Mouse (Mus musculus) monocyte, adult 5-6 weeks (primary cell): ENCODE measurements around the gene Styxl1. TPM values are rescaled to one million over a fixed set of nuclear protein-coding genes. Genes with fewer than 3 reads are reported as not detected.

Experiments
- ATAC-seq: fragments of 153-309, 156-312 bp; replicated peaks from 2 replicates; pipeline ENCODE4 v1.8.0; 2017; ENCODE audit warnings: mild to moderate bottlenecking; ENCODE audit not compliant: low TSS enrichment, insufficient number of reproducible peaks, severe bottlenecking, poor library complexity, low FRiP score
- total RNA-seq: library from RNA; stranded (forward); fragments of 200-1000, 200-491, 200-594 nt; gene quantifications from 3 replicates; pipeline ENCODE4 v1.2.3, GENCODE M21; 2017

The Styxl1 gene
- total RNA-seq: 1.5 TPM in 1 of 3 replicates, not detected in the others

DNA sequence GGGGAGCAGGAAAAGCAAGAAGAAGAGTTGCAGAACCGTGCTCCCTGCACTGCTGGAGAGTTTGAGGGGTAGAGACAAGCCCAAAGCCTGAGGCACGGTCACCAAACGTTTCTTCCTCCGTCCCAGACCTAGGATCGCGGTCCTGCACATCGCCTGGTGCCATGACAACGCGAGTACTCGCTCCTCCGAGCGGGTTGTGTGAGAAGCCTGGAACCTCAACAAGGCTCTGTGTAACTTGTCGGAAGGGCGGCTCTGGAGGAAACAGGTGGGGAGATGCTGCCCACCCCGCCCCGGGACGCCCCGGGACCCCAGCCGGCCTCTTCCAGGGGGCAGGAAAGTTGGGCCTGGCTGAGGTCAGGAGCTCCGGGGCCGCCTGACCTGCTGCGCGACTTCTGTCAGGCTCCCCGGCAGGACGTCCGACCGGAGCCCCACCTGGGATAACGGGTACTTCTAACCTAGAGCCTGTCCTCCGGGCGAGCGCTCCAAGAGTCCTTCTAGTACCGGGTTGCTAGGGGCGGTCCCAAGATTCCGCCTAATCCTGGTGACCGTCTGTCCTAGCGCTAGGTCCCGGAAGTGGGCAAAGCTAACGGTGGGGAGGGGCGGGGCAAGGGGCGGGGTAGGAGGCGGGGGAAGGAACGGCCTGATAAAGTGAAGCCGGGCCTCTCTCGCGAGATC, at the start of gene Styxl1:
TSS of gene Styxl1 (minus strand) at position 590 of the 675 bp plus-strand sequence.
- ATAC-seq: no peak

GRCm38 (mm10) chr5:135826225-135826624, 48.0 kb upstream of the Styxl1 start:
- ATAC-seq: no peak

DNA sequence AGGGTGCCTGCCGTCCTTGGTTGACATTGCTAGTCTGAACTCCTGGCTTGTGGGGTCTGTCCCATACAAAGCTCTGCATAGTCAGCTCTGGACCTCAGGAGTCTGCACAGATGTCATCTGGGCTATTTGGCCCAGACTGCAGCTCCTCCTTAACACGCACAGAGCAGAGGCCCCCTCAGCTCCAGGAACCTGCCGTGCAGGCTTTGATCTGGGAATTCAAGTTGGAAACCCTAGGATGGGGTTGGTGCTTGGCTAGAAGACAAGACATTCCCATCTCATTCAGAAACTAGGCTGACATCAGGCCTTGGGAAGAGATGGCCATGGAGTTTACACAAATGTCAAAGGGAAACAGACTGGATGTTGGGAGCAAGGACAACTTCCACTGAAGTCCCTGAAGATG, 46.3 kb upstream of the Styxl1 start:
- ATAC-seq: no peak

- ATAC-seq: no peak
Measured at GRCm38 (mm10) chr5:135822316-135822944, 44.2 kb upstream of the Styxl1 start.

GRCm38 (mm10) chr5:135818491-135818890, 40.3 kb upstream of the Styxl1 start:
- ATAC-seq: no peak

DNA sequence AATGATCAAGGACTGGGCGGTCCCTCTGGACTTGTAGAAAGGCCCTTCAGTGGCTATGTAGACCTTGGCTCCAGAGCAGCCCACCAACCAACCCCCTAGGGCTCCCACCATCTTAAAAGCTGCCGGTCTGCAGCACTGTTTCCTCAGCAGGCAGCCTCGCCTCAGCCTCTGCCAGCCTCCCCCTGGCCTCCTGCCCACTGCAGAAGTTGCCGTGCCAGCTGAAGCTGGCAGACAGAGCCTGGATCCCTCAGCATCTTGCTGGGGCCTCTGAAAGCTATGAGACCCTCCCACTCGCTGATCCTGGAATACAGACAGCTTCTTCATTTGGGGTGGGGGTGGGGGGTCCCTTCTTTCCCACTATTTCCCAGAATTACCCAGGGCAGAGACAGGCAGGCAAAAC, 34.8 kb upstream of the Styxl1 start:
- ATAC-seq: no peak

DNA sequence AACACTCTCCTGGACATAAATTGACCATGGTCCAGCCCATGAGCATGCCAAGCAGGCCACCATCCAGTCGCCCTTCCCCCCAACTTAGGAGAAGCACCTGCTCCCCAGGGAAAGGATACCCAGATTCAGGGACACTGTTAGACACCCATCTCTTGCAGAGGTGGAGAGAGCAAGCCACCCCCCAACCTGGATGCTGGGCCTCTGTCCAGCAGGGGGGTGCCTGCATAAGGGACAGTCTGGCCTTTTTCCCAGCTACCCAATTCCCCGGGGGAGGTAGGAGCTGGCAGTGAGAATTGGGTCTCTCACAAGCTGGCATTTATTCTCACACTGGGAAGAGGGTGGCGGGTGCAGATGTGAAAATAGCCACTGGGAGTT, 29.1 kb upstream of the Styxl1 start:
- ATAC-seq: no peak

- peak; percentile 98 for ATAC-seq
Measured at GRCm38 (mm10) chr5:135806555-135807262, 28.5 kb upstream of the Styxl1 start, which contains the start of gene Srrm3. Gene Srrm3, plus strand, starts transcription at chr5:135806890.

DNA sequence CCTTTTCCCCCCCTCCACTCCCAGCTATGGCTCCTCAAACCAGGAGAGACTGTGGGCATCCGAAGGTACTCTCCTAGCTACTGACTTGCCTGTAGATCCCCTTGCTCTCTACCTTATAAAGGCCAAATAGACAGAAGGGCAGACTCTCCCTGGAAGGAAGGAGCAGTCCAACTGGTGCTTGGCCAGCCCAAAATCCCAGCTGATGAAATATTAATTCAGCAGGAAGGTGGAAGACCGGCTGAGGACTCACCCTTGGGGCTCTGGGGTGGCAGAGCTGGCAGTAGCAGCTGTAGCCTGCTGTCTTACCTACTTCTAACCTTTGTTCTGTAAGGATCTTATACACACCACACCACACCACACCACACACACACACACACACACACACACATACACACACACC, 26.6 kb upstream of the Styxl1 start:
- ATAC-seq: no peak

DNA sequence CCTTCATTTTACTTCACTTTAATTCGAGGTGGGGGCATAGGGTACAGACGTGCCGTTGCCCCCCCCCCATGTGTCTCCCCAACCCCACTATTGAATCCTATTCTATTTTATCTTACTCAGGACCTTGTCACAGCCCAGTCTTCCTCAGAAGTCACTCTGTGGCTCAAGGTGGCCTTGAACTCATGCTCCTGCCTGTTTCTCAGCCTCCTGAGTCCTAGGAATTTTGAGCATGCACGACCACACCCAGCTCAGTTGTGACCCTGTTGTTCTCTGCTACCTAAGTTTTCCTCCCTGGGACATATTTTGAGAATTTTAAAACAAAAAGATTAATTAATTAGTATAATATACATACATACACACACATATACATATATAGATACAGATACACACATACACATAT, 25.5 kb upstream of the Styxl1 start:
- ATAC-seq: no peak

DNA sequence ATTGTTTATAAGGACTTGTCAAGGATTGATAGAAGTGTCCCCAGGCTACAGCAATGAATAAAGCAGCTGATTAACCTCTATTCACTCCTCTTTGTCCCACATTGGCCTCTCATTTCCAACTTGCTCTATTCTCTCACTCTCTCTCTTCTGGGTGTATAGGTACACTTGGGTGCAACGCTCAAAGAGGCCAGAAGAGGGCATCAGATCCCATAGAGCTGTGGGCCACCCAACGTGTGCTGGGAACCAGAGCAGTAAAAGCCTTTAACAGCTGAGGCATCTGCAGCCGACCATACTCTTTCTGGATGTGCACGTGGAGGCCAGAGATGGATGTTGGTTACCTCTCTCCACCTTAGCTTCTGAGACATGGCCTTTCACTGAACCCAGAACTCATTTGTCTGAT, 24.9 kb upstream of the Styxl1 start:
- no peak for ATAC-seq

- no peak for ATAC-seq
Measured at GRCm38 (mm10) chr5:135802641-135803040, 24.5 kb upstream of the Styxl1 start.

DNA sequence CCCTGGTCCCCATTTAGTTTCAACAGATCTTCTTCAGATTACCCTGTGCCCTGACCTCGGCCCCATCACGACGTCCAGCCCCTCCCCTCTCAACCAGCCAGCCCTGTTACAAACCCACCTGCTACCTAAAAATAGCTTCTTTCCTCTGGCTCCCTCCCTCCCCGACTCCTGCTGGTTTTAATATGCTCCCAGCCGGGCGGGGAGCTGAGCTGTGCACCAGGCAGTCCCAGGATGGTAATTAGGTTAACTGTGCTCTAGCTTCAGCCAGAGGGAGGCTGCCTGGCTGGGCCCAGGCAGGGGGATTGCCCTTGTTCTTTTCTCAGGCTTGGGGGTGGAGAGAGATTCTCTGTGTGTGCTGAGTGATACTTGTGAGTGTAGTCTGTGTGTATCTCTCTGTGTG, 22.7 kb upstream of the Styxl1 start:
- no peak for ATAC-seq

DNA sequence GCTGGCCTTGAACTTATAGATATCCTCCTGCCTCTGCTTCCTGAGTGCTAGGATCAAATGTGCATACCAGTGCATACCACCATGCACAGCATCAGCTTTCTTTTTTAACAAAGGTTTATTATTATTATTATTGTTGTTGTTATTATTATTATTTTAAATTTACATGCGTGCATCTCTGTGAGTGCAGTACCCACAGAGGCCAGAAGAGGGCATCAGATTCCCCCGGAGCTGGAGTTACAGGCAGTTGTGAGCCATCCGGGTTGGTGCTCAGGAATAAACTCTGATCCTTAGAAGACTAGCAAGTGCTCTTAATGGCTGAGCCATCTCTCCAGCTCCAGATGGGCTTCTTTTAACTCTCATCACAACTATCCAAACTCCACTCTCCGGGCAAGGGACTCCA, 21.6 kb upstream of the Styxl1 start:
- no peak for ATAC-seq

DNA sequence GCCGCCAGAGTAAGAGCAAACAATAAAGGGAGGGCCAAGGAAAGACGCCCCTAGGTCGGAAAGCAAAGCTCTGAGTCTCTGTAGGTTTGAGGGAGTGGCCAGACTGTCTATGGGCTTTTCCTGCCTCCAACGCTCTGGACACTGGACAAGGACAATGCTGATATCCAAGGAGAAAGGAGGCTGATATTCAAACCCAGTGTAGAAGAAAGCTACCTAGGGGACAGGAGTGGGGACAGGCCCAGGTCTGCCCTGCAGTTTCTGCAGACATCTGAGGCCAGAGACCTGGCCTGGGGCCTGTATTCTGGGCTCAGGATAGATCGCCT, 16.6 kb upstream of the Styxl1 start:
- ATAC-seq: no peak

GRCm38 (mm10) chr5:135793996-135794858, 16.0 kb upstream of the Styxl1 start:
- peak; percentile 90 for ATAC-seq

DNA sequence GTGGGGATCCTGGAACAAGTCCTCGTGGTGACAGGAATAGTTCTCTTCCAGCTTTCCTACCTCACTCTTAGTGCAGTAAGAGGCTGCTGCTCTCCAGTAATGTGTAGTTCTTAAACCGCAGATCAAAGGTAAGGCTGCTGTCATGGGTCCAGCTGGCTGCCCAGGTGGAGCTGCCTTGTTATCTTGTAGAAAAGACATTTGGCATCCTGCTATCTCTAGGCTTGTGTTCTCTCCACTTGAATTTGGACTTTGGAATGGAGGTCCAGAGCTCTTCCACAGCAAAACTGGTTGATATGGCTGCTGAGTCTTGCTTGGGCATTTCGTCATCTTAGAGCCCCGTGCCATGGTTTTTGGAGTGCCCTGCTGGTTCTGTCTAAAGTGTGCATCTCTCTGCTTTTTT, 4.7 kb upstream of the Styxl1 start:
- no peak for ATAC-seq

- ATAC-seq: no peak
Measured at GRCm38 (mm10) chr5:135780331-135780730, 2.1 kb upstream of the Styxl1 start.
